Mouse (Mus musculus): Measurements from ENCODE around the gene Fbxo44. TPM values are rescaled to one million over a fixed set of nuclear protein-coding genes. Genes with fewer than 3 reads are reported as not detected.
A peak's percentile ranks its signal among the peaks of the same experiment; 100 is the strongest.
"Not testable (repeated sequence)": the region's sequence is repeated elsewhere in the genome, so short reads cannot be mapped to it uniquely, and the experiment has no call there.

Gene Fbxo44
- total RNA-seq (2015) (1.0 and 3.0 TPM in 2 replicates), total RNA-seq (2017) (0.81 and 1.6 TPM in 2 replicates)

DNA sequence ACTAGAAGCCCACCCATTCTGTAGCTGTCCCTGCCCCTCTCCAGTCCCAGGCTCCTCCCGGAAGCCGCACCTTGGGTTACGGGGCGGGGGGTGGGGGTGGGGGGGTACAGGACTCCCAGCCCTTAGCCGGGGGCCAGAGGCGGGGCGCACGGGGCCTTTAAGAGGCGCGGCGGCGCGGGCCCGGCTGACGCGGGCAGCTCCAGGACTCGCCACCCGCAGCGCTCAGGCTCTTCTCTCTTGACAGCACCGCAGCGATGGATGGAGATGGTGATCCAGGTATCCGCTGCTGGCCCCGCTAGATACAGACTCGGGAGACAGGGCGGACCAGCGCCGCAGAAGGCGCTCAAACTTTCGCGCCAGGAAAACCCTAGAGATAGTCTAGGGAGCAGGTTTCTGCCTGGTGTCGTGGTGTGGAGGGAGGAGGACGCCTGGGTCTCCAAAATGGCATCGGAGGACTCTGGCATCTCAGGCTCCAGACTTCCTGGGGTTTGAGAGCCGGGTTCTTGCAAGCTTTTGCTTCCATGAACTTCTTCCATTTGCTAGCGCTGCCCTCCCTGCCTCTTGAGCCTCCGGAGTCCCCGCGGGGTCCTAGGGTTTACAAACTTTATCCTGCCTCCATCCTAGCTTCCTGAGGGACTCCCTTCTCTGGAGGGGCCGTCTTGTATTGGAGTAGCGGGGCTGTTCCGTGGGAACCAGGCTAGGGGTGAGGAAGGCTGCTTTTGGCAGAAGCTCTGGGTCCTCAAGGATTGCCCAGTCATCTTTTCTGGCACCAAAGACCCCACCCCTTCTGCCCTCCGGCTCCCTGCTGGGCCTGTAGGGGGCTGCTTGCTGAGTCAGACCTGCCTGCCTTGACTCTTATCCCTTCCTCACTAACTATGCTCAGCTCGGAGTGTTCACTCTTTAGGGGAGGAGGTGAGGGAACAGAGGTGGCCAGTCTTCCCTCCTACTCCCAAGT lies at the start of gene Fbxo44, which contains the start of gene Fbxo2:
Fbxo44 (minus strand) TSS at position 47 of the 955 bp plus-strand sequence.
Fbxo2 (plus strand) TSS at position 186 of the 955 bp plus-strand sequence.
- no peak for ATAC-seq (replicated peaks; ENCODE audit: poor library complexity)

DNA sequence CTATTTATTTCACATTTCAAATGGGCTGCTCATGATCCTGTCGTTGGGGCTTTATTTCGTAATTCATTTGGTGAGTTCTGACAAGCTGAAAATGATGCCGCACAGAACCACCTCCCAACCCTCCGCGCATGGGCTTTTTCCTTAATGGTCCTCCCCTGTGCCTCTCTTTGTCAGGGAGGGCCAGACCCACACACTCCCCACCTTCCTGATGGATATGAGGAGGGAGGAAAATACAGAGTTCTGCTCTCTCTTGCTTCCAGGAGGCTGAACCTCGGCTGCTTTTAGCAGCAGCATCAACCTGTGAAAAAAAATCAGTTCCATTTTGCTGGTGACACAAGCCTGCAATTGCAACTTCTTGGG lies 44.6 kb upstream of the Fbxo44 start:
- ATAC-seq (replicated peaks; ENCODE audit: poor library complexity): no peak

DNA sequence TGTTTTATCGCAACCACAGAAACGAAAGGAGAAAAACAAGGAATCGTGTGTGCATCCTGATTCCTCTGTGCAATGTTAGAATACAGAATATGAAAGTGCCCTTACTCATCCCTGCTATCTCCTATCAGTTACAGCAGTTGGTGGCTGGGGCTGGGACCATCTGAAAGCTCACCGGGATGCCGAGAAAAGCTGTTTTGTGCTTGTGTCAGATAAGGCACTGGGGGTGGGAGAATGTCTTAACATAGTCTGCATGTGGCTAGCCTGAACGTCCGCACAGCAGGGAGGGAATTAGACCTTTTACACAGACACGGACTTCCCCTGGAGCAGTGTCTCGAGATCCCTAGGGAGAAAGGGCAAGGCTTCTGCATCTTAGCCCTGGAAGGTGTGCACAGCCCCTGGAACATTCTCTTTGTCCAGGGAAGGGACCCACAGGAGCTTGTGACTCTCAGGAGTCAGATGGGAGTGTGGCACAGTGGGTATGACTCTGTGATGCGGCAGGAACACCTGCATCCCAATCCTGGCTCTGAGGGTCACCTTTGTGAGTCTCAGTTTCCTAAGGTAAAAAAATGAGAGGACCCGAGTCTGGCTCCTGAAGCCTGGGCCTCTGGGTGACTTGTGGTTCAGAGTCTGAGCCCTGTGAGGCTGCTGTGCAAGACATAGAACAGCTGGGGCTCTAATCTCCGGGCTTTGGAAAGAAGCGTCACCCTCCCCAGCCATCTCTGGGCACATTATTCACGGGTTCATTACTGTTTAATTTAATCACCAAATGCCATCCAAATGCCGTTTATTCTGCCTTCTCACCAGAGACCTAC lies 44.0 kb upstream of the Fbxo44 start:
- ATAC-seq (replicated peaks; ENCODE audit: poor library complexity): peak; percentile 92

DNA sequence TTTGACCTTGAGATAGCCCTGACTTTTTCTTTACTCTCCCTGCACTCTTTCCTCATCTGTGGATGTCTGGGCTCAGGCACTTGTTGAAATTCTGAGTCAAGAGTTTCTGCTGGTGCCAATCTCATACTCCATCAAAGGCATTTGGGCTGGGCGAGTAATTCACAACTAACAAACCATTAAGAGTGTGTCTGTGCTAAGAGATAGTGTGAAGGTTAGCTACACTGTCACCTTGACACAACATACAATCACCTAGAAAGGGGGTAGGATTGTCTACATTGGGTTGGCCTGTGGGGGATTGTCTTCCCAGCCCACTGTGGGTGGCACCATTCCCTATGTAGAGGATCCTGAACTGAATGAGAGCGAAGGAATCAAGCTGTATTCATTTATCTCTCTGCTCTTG lies 43.3 kb upstream of the Fbxo44 start:
- peak; percentile 22; the same call in 1 of the 2 replicates for ATAC-seq (replicated peaks; ENCODE audit: poor library complexity)

DNA sequence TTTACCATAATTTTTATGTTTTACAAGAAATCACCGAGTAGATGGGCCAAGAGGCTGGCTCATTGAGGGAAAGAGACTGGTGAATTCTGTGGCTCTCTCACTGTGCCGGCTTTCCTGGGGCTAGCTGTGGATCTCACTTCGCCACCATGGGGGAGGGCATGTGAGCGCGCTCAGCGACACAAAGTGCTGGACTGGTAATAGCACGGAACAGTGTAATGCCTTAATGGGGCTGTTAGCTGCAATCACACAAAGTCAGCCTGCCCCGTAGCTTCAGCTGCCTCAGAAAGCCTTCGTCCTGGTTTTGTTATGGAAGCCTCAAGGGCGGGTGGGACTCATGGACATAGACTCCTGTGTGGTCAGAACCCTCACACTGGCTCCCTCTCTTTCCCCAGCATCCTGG lies 38.4 kb upstream of the Fbxo44 start:
- ATAC-seq (replicated peaks; ENCODE audit: poor library complexity): no peak

DNA sequence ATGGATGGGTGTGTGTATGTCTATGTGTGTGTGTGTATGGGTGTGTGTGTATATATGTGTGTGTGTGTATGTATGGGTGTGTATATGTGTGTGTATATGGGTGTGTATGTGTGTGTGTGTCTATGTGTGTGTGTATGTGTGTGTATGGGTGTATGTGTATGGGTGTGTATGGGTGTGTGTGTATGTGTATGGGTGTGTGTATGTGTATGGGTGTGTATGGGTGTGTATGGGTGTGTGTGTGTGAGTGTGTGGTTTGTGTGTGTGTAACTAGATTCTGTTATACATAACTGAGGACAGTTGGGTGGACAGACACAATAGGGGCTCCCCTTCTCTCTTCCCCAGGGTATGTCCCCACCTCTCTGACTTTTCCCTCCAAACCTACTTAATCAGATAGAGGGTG lies 34.1 kb upstream of the Fbxo44 start:
- no peak for ATAC-seq (replicated peaks; ENCODE audit: poor library complexity)

DNA sequence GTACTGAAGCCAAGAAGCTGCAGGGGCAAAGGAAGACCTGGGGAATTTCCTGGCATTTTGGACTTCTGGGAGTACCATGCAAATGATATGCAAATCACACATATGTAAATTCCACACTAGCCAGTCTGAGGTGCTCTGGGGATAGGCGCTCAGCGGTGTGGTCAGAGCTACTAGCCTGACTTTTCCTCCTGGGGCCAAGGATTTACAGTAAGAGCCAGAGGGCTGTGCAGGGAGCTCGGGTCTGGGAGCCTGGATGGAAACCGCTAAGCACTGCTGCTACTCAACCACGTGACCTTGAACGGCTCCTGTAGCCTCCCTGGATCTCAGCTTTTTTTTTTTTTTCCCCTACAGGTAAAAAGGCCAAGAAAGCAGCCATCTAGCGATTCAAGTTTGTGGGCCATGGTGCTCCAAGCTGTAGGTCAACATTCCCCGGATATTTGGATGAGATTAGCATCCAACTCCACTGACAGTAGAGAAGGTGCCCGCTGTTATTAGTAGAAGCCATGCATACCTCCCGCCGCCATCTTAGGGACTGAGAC lies 32.5 kb upstream of the Fbxo44 start:
- ATAC-seq (replicated peaks; ENCODE audit: poor library complexity): no peak

DNA sequence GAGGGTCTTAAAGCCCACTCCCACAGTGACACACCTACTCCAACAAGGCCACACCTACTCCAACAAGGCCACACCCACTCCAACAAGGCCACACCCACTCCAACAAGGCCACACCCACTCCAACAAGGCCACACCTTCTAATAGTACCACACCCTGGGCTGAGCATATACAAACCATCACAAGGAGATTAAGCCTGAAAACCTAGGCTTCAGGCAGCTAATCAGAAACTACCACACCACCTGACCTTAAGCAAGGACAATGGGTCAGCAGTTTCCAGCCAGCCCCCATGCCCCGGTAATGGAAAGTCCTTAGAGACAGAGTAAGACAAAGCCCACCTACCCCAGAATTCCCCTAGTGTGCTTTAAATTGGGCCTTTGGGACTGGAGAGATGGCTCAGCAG lies 28.5 kb upstream of the Fbxo44 start:
- ATAC-seq (replicated peaks; ENCODE audit: poor library complexity): not testable (repeated sequence)

DNA sequence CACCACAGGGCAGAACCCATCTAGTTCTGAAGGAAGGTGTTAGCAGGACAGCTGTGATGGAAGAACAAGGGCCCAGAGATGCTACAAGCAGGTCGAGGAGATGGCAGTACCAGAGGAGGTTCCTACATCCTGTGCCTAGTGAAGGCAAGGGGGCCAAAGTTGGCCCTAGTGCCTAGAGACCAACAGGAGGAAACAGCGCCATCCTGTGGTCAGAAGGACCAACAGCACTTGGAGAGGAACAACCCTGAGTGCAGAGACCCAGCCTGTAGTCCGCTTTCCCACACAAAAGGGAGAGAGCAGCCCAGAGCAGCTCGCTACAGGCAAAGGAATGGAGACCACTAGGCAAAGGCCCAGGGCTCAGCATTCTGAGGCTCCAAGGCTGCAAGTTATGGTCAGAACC lies 25.5 kb upstream of the Fbxo44 start:
- 0 out of 2 replicates have a peak, but pooled peaks have one; percentile 31 for ATAC-seq (replicated peaks; ENCODE audit: poor library complexity)

DNA sequence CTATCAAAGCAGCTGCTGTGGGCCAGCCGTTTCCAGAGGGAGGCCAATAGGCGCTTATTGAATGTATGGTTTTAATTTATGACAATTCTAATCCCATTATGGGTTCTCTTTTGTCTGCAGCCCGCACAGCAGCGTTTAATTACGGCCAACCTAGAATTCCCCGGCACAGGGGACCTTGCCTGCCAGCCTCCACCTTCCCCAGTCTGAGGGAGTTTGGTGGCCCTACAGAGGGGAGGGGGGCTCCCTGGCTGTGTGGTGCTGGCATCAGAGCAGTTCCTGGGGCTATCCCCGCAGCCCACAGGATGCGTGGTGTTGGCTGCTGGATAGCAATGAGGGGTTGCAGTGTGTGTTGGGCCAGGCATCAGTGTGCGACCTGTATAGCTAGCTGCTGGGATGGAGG lies 24.3 kb upstream of the Fbxo44 start:
- no peak for ATAC-seq (replicated peaks; ENCODE audit: poor library complexity)

DNA sequence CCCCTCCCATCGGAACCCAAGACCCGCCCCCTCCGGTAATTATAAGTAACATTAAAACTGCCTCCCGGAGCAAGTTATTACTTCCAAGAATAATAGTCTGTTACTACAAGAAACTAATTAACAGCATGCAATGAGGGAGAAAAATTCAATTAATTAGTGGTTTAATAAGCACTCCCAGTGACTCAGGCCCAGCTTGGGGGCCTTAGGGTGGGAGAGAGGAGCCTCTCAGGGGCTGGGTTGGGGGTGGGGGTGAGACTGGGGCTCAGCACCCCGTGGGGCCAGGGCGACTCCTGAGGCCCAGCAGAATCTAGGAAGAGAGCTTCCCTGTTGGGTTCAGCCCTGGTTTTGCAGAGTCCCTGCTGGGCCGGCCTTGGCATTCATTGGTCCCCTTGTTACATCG lies 22.1 kb upstream of the Fbxo44 start:
- no peak for ATAC-seq (replicated peaks; ENCODE audit: poor library complexity)

DNA sequence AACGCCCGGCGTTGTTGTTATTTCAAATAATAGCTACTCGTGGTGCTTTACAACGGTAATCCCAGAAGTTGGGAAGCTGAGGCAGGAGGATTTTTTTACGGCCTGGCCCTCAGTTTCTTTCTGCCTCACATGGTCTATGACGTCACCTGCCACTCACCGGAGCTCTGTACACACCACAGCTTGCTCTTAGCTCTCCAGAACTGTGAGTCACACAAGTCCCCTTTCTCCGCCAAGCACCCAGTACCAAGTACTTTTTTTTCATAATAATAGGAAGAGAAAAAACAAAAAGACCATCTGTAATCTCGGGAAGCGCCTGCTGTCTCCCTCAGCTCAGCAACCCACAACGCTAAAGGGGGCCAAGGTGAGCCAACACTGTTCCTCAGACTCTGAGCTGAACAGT lies 21.2 kb upstream of the Fbxo44 start:
- ATAC-seq (replicated peaks; ENCODE audit: poor library complexity): no peak

DNA sequence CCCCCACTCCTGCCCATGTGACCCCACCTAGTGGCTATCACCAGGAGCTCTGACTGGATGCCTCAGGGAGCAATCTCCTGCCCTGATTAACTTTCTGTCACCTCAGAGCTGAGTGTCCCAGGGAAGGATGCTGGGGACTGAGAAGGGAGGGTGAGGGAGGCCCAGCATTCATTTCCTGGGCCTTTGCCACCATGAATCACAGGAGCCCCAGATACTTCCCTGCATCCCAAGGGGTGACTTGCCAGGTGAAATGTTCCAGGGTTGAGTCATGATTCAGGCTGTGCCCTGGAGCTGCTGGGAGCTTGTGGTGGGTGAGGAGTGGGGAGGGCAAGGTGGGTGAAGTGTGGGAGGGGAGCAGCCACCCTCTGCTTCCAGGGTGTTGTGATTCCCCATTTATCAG lies 17.4 kb upstream of the Fbxo44 start:
- no peak for ATAC-seq (replicated peaks; ENCODE audit: poor library complexity)

DNA sequence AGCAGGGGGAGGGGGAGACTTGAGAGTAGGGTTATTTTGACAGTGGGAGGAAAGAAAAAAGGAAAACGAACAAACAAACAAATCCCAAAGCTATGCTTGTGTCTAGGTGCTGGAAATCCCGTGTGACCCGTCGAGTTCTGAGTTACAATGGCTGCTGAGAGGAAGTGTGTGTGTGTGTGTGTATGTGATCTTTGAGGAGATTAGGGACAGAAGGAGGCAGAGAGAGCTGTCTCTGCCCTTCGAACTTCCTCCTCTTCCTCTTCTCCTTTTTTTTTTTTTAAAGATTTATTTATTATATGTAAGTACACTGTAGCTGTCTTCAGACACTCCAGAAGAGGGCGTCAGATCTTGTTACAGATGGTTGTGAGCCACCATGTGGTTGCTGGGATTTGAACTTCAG lies 16.3 kb upstream of the Fbxo44 start:
- peak; percentile 42; the same call in 1 of the 2 replicates for ATAC-seq (replicated peaks; ENCODE audit: poor library complexity)

DNA sequence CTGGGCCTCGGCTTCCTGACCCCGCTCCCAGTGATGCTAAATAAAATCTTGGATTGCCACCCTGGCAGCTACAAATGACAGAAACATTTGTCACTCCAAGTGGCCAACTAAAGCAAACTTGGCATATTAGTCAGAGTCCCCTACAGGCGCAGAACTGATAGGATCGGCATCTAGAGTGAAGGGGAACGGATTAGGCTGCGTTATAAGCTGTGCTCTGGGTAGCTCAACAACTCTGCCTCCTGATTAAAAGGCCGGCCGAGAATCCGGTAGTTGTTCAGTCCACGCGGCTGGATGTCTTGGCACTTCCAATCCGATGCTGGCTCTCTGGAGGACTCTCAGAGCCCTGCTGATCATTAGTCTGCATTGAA lies 14.2 kb upstream of the Fbxo44 start:
- ATAC-seq (replicated peaks; ENCODE audit: poor library complexity): no peak

DNA sequence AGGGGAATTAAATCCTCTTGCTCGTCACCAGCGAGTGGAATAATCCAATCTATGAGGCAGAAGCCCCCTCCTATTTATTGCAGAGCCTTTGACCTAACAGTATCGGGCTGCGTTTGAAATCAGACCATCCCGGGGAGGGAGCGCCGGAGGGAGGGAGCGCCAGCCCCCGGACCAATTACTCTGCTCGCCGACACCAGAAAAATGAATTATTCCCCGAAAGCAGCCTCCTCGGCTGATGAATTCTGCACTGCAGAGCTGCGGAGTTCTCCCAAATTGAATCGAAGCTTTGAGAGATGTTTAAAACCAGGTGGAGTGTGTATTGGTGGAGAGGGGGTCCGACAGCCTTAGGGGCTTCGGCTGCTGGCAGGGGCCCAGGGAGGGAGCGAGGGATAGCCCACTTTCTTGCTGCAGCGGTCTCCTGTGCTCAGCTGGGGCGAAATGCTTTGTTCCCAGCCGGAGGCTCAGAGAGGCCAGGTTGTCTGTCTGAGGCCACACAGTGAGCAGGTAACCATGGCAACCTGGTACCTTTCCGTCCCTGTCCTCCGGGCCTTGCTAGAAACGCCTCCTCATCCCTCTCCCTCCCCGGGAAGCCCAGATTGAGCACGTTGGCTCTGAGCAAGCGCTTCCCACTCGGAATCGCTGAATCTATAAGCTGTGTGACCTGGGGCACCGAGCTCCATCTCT lies 13.7 kb upstream of the Fbxo44 start:
- ATAC-seq (replicated peaks; ENCODE audit: poor library complexity): no peak

DNA sequence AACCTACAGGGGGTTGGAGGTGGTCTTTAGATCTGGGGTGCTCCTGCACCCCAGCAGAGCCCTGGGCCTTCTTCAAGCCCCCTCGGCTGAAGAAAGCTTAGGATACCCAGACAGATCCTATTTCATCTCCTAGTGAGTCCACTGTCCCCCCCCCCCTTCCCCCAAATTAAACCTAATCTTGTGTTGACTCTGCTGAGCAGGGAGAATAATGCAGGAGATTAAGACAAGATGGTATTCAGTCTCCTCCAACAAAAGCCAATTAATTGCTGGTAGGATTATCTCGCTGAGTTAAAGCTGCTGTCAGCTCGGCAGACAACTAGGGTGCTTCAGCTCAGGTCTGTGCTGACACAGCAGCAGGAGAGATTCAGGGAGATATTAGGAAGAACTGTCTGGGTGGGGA lies 11.0 kb upstream of the Fbxo44 start:
- ATAC-seq (replicated peaks; ENCODE audit: poor library complexity): no peak

DNA sequence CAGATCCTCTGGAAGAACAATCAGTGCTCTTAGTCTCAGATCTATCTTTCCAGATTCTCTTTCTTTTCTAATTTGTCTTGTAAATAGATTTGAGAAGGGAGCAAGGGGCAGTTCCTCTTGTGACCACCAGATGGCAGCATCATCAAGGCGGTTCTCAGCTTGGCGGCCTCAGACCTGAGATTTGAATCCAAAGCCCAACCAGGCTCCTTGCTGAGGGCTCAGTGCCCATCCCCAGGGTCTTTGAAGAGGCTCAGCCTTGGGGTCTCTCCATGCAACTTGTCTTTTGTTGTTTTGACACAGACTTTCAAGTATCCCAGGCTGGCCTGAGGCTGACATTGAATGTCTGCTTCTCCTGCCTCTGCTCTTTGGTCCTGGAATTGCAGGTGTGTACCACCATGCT lies 10.6 kb upstream of the Fbxo44 start:
- peak; percentile 43 for ATAC-seq (replicated peaks; ENCODE audit: poor library complexity)

DNA sequence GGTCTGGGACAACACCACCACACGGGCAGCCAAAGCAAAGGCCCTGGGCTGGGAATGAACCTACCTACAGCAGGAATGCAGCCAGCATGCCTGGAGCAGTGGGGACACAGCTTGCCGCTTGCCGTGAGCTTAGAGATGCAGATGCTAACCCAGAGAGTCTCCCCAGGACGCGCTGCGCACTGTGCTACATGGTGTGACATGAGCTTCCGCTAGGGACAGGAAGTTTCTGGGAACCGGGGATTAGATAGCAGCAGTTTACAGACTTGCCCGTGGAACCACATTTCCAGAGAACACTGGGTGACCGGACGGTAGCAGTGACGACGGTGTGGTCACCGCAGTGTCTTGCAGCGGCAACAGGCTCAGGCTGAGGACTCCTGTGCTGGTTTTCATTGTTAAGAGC lies 9.3 kb upstream of the Fbxo44 start:
- 0 out of 2 replicates have a peak, but pooled peaks have one; percentile 3 for ATAC-seq (replicated peaks; ENCODE audit: poor library complexity)

DNA sequence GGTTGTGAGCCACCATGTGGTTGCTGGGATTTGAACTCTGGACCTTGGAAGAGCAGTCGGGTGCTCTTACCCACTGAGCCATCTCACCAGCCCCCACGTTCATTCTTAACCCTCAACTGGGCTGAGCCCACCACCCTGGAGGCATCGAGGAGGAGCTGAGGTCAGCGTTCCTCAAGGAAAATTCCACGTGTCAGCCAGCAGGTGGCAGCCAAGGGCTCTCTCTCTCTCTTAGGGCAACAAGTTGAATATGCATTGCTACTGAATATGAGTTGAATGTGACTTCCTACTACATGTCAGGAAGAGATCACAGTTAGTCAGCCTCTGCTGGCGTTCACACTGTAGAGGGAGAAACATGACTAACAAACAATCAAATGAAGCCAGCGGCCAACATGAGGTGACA lies 8.0 kb upstream of the Fbxo44 start:
- ATAC-seq (replicated peaks; ENCODE audit: poor library complexity): peak; percentile 62

DNA sequence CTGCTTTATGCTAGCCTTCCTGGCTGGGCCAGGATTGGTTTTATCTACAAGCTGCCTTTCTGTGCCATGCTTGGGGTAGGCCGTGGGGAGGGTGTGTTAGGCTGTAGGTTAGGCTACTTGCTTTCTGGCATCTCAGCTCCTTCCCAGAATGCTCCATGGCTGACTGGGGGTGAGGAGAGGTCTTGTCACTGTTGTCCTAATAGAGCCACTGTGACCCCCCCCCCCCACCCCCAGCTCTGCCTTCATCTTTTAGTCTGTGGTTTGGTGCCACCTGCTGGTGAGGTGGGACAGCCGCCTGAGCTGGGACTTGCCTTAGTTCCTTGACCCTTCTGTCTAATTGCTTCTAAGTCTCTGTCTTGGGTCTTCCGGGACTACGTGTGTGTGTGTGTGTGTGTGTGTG lies 6.7 kb upstream of the Fbxo44 start:
- ATAC-seq (replicated peaks; ENCODE audit: poor library complexity): 0 out of 2 replicates have a peak, but pooled peaks have one; percentile 21

Measured in megakaryocyte progenitor cell, adult 5-6 weeks (primary cell).